Mouse (Mus musculus): ENCODE measurements around the gene S100a1.

Gene S100a1

GRCm38 (mm10) chr3:90525421-90525820 lies 11.2 kb upstream of the S100a1 start:
- Histone ChIP-seq H3K36me3 (ENCODE audit: control insufficient read depth, insufficient read depth, low read length, poor library complexity, severe bottlenecking) (peaks cover 4% of the 10 kb centered on the region; the same call in 1 of the 2 replicates), H3K27me3 (ENCODE audit: control insufficient read depth, insufficient read depth, low read length, poor library complexity, severe bottlenecking) (no peaks in the 10 kb centered on the region)
- peak; percentile 63 for DNase-seq (ENCODE audit: low read depth, low spot score)

- Histone ChIP-seq H3K27me3 (ENCODE audit: control insufficient read depth, insufficient read depth, low read length, poor library complexity, severe bottlenecking) (no peaks in the 10 kb centered on the region), H3K36me3 (ENCODE audit: control insufficient read depth, insufficient read depth, low read length, poor library complexity, severe bottlenecking) (peaks cover 3% of the 10 kb centered on the region; the same call in 1 of the 2 replicates)
- no peak for DNase-seq (ENCODE audit: low read depth, low spot score)
Observed at GRCm38 (mm10) chr3:90517711-90518110, 3.5 kb upstream of the S100a1 start.

- no peak for DNase-seq (ENCODE audit: low read depth, low spot score)
- Histone ChIP-seq H3K36me3 (ENCODE audit: control insufficient read depth, insufficient read depth, low read length, poor library complexity, severe bottlenecking) (peaks cover 2% of the 10 kb centered on the region; the same call in 1 of the 2 replicates), H3K27me3 (ENCODE audit: control insufficient read depth, insufficient read depth, low read length, poor library complexity, severe bottlenecking) (no peaks in the 10 kb centered on the region)
Observed at GRCm38 (mm10) chr3:90515789-90516188, 1.6 kb upstream of the S100a1 start.

GRCm38 (mm10) chr3:90515242-90515641 lies 1.1 kb upstream of the S100a1 start:
- no peaks in the 10 kb centered on the region for H3K27me3 ChIP-seq (ENCODE audit: control insufficient read depth, insufficient read depth, low read length, poor library complexity, severe bottlenecking)
- peaks cover under 1% of the 10 kb centered on the region; the same call in 1 of the 2 replicates for H3K36me3 ChIP-seq (ENCODE audit: control insufficient read depth, insufficient read depth, low read length, poor library complexity, severe bottlenecking)
- DNase-seq (ENCODE audit: low read depth, low spot score): no peak

GRCm38 (mm10) chr3:90514691-90515090 lies 499 bp upstream of the S100a1 start:
- Histone ChIP-seq H3K36me3 (ENCODE audit: control insufficient read depth, insufficient read depth, low read length, poor library complexity, severe bottlenecking) (no peaks in the 10 kb centered on the region), H3K27me3 (ENCODE audit: control insufficient read depth, insufficient read depth, low read length, poor library complexity, severe bottlenecking) (no peaks in the 10 kb centered on the region)
- DNase-seq (ENCODE audit: low read depth, low spot score): peak; percentile 48

GRCm38 (mm10) chr3:90512948-90513642 lies 1.1 kb downstream of the S100a1 start:
- DNase-seq (ENCODE audit: low read depth, low spot score): no peak
- H3K36me3 ChIP-seq (ENCODE audit: control insufficient read depth, insufficient read depth, low read length, poor library complexity, severe bottlenecking): no peaks in the 10 kb centered on the region
- H3K27me3 ChIP-seq (ENCODE audit: control insufficient read depth, insufficient read depth, low read length, poor library complexity, severe bottlenecking): no peaks in the 10 kb centered on the region

- Histone ChIP-seq H3K27me3 (ENCODE audit: control insufficient read depth, insufficient read depth, low read length, poor library complexity, severe bottlenecking) (no peaks in the 10 kb centered on the region), H3K36me3 (ENCODE audit: control insufficient read depth, insufficient read depth, low read length, poor library complexity, severe bottlenecking) (peaks cover 2% of the 10 kb centered on the region; the same call in 1 of the 2 replicates)
- no peak for DNase-seq (ENCODE audit: low read depth, low spot score)
Observed at GRCm38 (mm10) chr3:90512276-90512675, 1.9 kb downstream of the S100a1 start.

GRCm38 (mm10) chr3:90509747-90510123 lies 4.5 kb downstream of the S100a1 start:
- Histone ChIP-seq H3K36me3 (ENCODE audit: control insufficient read depth, insufficient read depth, low read length, poor library complexity, severe bottlenecking) (peaks cover 14% of the 10 kb centered on the region), H3K27me3 (ENCODE audit: control insufficient read depth, insufficient read depth, low read length, poor library complexity, severe bottlenecking) (no peaks in the 10 kb centered on the region)
- no peak for DNase-seq (ENCODE audit: low read depth, low spot score)

GRCm38 (mm10) chr3:90508950-90509746 lies 5.0 kb downstream of the S100a1 start, which contains the start of gene Chtop:
Gene Chtop, minus strand, starts transcription at chr3:90509498.
- Histone ChIP-seq H3K36me3 (ENCODE audit: control insufficient read depth, insufficient read depth, low read length, poor library complexity, severe bottlenecking) (peaks cover 14% of the 10 kb centered on the region), H3K27me3 (ENCODE audit: control insufficient read depth, insufficient read depth, low read length, poor library complexity, severe bottlenecking) (no peaks in the 10 kb centered on the region)
- peak; percentile 100 for DNase-seq (ENCODE audit: low read depth, low spot score)

GRCm38 (mm10) chr3:90508287-90508949 lies 5.8 kb downstream of the S100a1 start:
- peak; percentile 18 for DNase-seq (ENCODE audit: low read depth, low spot score)
- peaks cover 15% of the 10 kb centered on the region for H3K36me3 ChIP-seq (ENCODE audit: control insufficient read depth, insufficient read depth, low read length, poor library complexity, severe bottlenecking)
- H3K27me3 ChIP-seq (ENCODE audit: control insufficient read depth, insufficient read depth, low read length, poor library complexity, severe bottlenecking): no peaks in the 10 kb centered on the region

- DNase-seq (ENCODE audit: low read depth, low spot score): no peak
- no peaks in the 10 kb centered on the region for H3K27me3 ChIP-seq (ENCODE audit: control insufficient read depth, insufficient read depth, low read length, poor library complexity, severe bottlenecking)
- H3K36me3 ChIP-seq (ENCODE audit: control insufficient read depth, insufficient read depth, low read length, poor library complexity, severe bottlenecking): peaks cover 24% of the 10 kb centered on the region
Observed at GRCm38 (mm10) chr3:90506362-90506761, 7.8 kb downstream of the S100a1 start.

- DNase-seq (ENCODE audit: low read depth, low spot score): no peak
- H3K36me3 ChIP-seq (ENCODE audit: control insufficient read depth, insufficient read depth, low read length, poor library complexity, severe bottlenecking): peaks cover 24% of the 10 kb centered on the region
- H3K27me3 ChIP-seq (ENCODE audit: control insufficient read depth, insufficient read depth, low read length, poor library complexity, severe bottlenecking): no peaks in the 10 kb centered on the region
Observed at GRCm38 (mm10) chr3:90505216-90505615, 9.0 kb downstream of the S100a1 start.

- peaks cover 27% of the 10 kb centered on the region for H3K36me3 ChIP-seq (ENCODE audit: control insufficient read depth, insufficient read depth, low read length, poor library complexity, severe bottlenecking)
- H3K27me3 ChIP-seq (ENCODE audit: control insufficient read depth, insufficient read depth, low read length, poor library complexity, severe bottlenecking): no peaks in the 10 kb centered on the region
- DNase-seq (ENCODE audit: low read depth, low spot score): no peak
Observed at GRCm38 (mm10) chr3:90503444-90503843, 10.7 kb downstream of the S100a1 start.

- no peak for DNase-seq (ENCODE audit: low read depth, low spot score)
- peaks cover 14% of the 10 kb centered on the region for H3K36me3 ChIP-seq (ENCODE audit: control insufficient read depth, insufficient read depth, low read length, poor library complexity, severe bottlenecking)
- no peaks in the 10 kb centered on the region for H3K27me3 ChIP-seq (ENCODE audit: control insufficient read depth, insufficient read depth, low read length, poor library complexity, severe bottlenecking)
Observed at GRCm38 (mm10) chr3:90497597-90497996, 16.6 kb downstream of the S100a1 start.
